Mouse (Mus musculus) E14TG2a.4 (cell line): ENCODE measurements around the gene 1700003E16Rik.

ENCODE experiments used
- CTCF ChIP-seq: conservative IDR thresholded peaks from 2 replicates; pipeline ENCODE4 v1.5.1; 2014; ENCODE audit warnings: low read length
- NANOG ChIP-seq: IDR thresholded peaks from 2 replicates; pipeline ENCODE4 v1.6.1; 2014; ENCODE audit warnings: borderline replicate concordance, low read length, mixed read lengths
- POU5F1 ChIP-seq: IDR thresholded peaks from 2 replicates; pipeline ENCODE4 v1.6.1; 2014; ENCODE audit warnings: low read length, borderline replicate concordance

DNA sequence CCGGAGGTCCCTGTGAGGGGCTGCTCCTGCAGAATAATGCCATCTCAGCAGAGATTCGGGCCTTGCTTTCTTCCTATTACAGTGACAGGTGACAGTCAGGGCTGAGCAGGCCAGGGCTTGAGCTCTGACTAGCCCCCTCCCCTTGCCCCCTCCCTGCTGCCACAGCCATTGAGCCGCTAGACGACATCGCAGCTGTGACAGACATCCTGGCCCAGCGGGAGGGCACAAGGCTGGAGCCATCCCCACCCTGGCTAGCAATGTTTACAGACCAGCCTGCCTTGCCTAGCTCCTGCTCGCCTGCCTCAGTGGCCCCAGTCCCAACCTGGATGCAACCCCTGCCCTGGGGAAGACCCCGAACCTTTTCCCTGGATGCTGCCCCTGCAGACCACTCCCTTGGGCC, 4.5 kb upstream of the 1700003E16Rik start:
- TF ChIP-seq CTCF (no peak), NANOG (no peak), POU5F1 (no peak)
